Mouse (Mus musculus) liver, embryonic 14.5 days (tissue): ENCODE data around the gene Slc25a25.

Source experiments
- CTCF ChIP-seq: IDR thresholded peaks from 2 replicates; pipeline ENCODE4 v1.5.1; 2016; ENCODE audit warnings: antibody characterized with exemption, low read depth, control low read depth
- EP300 ChIP-seq: IDR thresholded peaks from 2 replicates; pipeline ENCODE4 v1.6.1; 2016; ENCODE audit warnings: antibody characterized with exemption, low read depth

GRCm38 (mm10) chr2:32471001-32471680 lies 19.9 kb upstream of the Slc25a25 start:
- TF ChIP-seq CTCF = no peak
- no peak for TF ChIP-seq EP300
